Mouse (Mus musculus): ENCODE measurements around the gene Mrps14. TPM values are rescaled to one million over a fixed set of nuclear protein-coding genes. Genes with fewer than 3 reads are reported as not detected.

The Mrps14 gene
- polyA plus RNA-seq, 1 experiment from 2014 or later: 151 TPM

DNA sequence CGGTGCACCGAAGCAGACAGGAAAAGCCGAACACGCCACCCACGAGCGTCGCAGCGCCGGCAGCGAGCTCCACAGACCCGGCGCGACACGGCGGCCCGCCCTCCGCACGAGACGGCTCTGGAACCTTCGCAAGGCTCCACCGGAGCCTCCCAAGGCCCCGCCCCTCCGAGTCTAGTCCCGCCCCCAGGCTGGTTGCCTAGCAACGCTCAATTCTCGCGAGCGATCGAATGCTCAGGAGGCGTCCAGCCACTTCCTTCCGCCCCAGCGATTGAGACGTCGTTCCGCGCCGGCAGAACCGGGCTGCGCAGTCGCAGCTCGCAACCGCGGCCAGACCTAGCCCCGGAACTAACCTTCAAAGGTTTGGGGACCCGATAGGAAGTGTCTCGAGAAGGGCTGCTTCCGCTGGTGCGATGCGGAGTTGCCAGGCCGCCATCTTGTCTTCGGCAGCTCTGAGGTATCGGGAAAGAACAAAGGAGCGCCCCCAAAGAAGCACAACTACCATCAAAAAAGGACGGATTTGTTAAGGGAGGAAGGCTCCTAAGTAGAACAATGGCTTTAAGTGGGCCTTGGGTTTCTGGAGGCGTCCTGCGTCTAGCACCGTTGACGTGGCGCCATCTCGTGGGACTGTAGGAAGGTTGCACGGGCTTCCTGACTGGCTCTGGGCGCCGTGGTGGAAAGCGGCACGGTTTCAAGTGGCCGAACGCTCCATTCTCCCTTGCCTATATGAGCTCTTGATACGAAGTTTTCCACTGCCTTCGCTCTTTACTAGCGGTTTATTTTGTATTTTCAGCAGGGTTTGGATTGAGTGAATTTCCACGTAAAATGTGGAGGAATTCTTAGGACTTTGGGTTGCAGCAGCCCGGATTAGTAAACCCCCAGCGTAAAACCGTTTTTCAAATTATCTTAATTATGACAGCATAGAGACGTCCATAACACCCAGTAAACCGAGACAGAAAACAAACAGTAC, 18.0 kb downstream of the Mrps14 start, which contains the start of gene Cacybp:
TSS of gene Cacybp (minus strand) at position 173 of the 967 bp plus-strand sequence.
- Histone ChIP-seq H3K9me3 (ENCODE audit: control insufficient read depth, low read length) (no peaks in the 10 kb centered on the region), H3K4me2 (ENCODE audit: low read length) (peak within 1 kb of the TSS; percentile 85), H3K27ac (replicated peaks; ENCODE audit: low read depth, low read length) (peak within 1 kb of the TSS; percentile 100), H3K4me1 (ENCODE audit: control insufficient read depth, insufficient read depth, low read length) (peaks cover 25% of the 10 kb centered on the region), H3K36me3 (ENCODE audit: control insufficient read depth, insufficient read depth, low read length) (peaks cover under 1% of the 10 kb centered on the region), H3K27me3 (ENCODE audit: control insufficient read depth, insufficient read depth, low read length) (no peaks in the 10 kb centered on the region), H3K9ac (replicated peaks; ENCODE audit: low read length) (peak within 1 kb of the TSS; percentile 93), H3K4me3 (replicated peaks; ENCODE audit: low read depth, low read length) (peak within 1 kb of the TSS; percentile 92)
- WGBS: under 1% methylated on average over 76 of the region's 76 CpGs
- peak; percentile 98 for ATAC-seq (ENCODE audit: low FRiP score, low TSS enrichment)
- peak; percentile 100 for DNase-seq

- Histone ChIP-seq H3K36me3 (ENCODE audit: control insufficient read depth, insufficient read depth, low read length) (no peaks in the 10 kb centered on the region), H3K27me3 (ENCODE audit: control insufficient read depth, insufficient read depth, low read length) (no peaks in the 10 kb centered on the region), H3K9ac (replicated peaks; ENCODE audit: low read length) (no peak overlapping the region), H3K4me1 (ENCODE audit: control insufficient read depth, insufficient read depth, low read length) (peaks cover 25% of the 10 kb centered on the region), H3K27ac (replicated peaks; ENCODE audit: low read depth, low read length) (peak overlapping the region; percentile 100; the same call in 1 of the 2 replicates), H3K4me3 (replicated peaks; ENCODE audit: low read depth, low read length) (no peak overlapping the region), H3K9me3 (ENCODE audit: control insufficient read depth, low read length) (no peaks in the 10 kb centered on the region), H3K4me2 (ENCODE audit: low read length) (peak overlapping the region; percentile 80; the same call in 1 of the 2 replicates)
- DNase-seq (peak; percentile 25), ATAC-seq (ENCODE audit: low FRiP score, low TSS enrichment) (no peak)
- WGBS: 81% methylated on average over 7 of the region's 7 CpGs
Observed at GRCm38 (mm10) chr1:160214171-160214570, 19.2 kb downstream of the Mrps14 start.

GRCm38 (mm10) chr1:160217898-160218297, 22.9 kb downstream of the Mrps14 start:
- H3K4me3 ChIP-seq (replicated peaks; ENCODE audit: low read depth, low read length): no peak overlapping the region
- no peak overlapping the region for H3K27ac ChIP-seq (replicated peaks; ENCODE audit: low read depth, low read length)
- H3K27me3 ChIP-seq (ENCODE audit: control insufficient read depth, insufficient read depth, low read length): no peaks in the 10 kb centered on the region
- no peak for DNase-seq
- no peak for ATAC-seq (ENCODE audit: low FRiP score, low TSS enrichment)
- 83% methylated on average over 3 of the region's 3 CpGs for WGBS
- no peak overlapping the region for H3K4me2 ChIP-seq (ENCODE audit: low read length)
- H3K9me3 ChIP-seq (ENCODE audit: control insufficient read depth, low read length): no peaks in the 10 kb centered on the region
- H3K9ac ChIP-seq (replicated peaks; ENCODE audit: low read length): no peak overlapping the region
- H3K4me1 ChIP-seq (ENCODE audit: control insufficient read depth, insufficient read depth, low read length): 0 out of 2 replicates have a peak, but pooled peaks cover 4% of the 10 kb centered on the region
- no peaks in the 10 kb centered on the region for H3K36me3 ChIP-seq (ENCODE audit: control insufficient read depth, insufficient read depth, low read length)

DNA sequence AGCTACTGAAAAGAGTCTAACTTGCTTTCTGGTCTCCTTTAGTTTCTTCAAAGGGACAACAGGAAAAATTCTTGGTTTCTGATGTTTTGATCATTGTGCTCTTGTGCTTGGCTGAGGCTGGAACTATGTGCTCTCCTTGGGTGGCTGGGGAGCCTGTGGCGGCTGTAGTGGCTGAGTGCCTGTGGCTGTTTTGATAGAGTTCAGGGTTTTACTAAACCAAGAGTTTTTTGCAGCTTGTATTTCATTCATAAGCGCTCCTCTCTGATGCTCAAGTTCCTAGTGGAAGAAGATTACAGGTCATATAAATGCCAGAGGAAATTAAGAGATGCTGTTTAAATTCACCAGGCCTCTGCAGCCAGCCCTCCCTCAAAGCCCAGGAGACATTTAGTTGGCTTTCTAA, 29.1 kb downstream of the Mrps14 start:
- no peak overlapping the region for H3K4me2 ChIP-seq (ENCODE audit: low read length)
- H3K27me3 ChIP-seq (ENCODE audit: control insufficient read depth, insufficient read depth, low read length): no peaks in the 10 kb centered on the region
- no peaks in the 10 kb centered on the region for H3K9me3 ChIP-seq (ENCODE audit: control insufficient read depth, low read length)
- H3K36me3 ChIP-seq (ENCODE audit: control insufficient read depth, insufficient read depth, low read length): peaks cover 10% of the 10 kb centered on the region; the same call in 1 of the 2 replicates
- H3K4me3 ChIP-seq (replicated peaks; ENCODE audit: low read depth, low read length): no peak overlapping the region
- DNase-seq (no peak), ATAC-seq (ENCODE audit: low FRiP score, low TSS enrichment) (no peak)
- 76% methylated on average over 2 of the region's 2 CpGs for WGBS
- no peak overlapping the region for H3K9ac ChIP-seq (replicated peaks; ENCODE audit: low read length)
- no peaks in the 10 kb centered on the region for H3K4me1 ChIP-seq (ENCODE audit: control insufficient read depth, insufficient read depth, low read length)
- H3K27ac ChIP-seq (replicated peaks; ENCODE audit: low read depth, low read length): no peak overlapping the region

- Histone ChIP-seq H3K36me3 (ENCODE audit: control insufficient read depth, insufficient read depth, low read length) (peaks cover 10% of the 10 kb centered on the region; the same call in 1 of the 2 replicates), H3K4me1 (ENCODE audit: control insufficient read depth, insufficient read depth, low read length) (no peaks in the 10 kb centered on the region), H3K27ac (replicated peaks; ENCODE audit: low read depth, low read length) (no peak overlapping the region), H3K4me3 (replicated peaks; ENCODE audit: low read depth, low read length) (no peak overlapping the region), H3K9me3 (ENCODE audit: control insufficient read depth, low read length) (no peaks in the 10 kb centered on the region), H3K27me3 (ENCODE audit: control insufficient read depth, insufficient read depth, low read length) (no peaks in the 10 kb centered on the region), H3K4me2 (ENCODE audit: low read length) (no peak overlapping the region), H3K9ac (replicated peaks; ENCODE audit: low read length) (no peak overlapping the region)
- DNase-seq (no peak), ATAC-seq (ENCODE audit: low FRiP score, low TSS enrichment) (no peak)
- 92% methylated on average over 4 of the region's 4 CpGs for WGBS
Observed at GRCm38 (mm10) chr1:160227196-160227595, 32.2 kb downstream of the Mrps14 start.

- Histone ChIP-seq H3K27ac (replicated peaks; ENCODE audit: low read depth, low read length) (no peak overlapping the region), H3K4me2 (ENCODE audit: low read length) (no peak overlapping the region), H3K27me3 (ENCODE audit: control insufficient read depth, insufficient read depth, low read length) (no peaks in the 10 kb centered on the region), H3K4me1 (ENCODE audit: control insufficient read depth, insufficient read depth, low read length) (no peaks in the 10 kb centered on the region), H3K9me3 (ENCODE audit: control insufficient read depth, low read length) (no peaks in the 10 kb centered on the region), H3K9ac (replicated peaks; ENCODE audit: low read length) (no peak overlapping the region), H3K4me3 (replicated peaks; ENCODE audit: low read depth, low read length) (no peak overlapping the region), H3K36me3 (ENCODE audit: control insufficient read depth, insufficient read depth, low read length) (peaks cover 10% of the 10 kb centered on the region; the same call in 1 of the 2 replicates)
- DNase-seq (no peak), ATAC-seq (ENCODE audit: low FRiP score, low TSS enrichment) (no peak)
Observed at GRCm38 (mm10) chr1:160227850-160228249, 32.8 kb downstream of the Mrps14 start.

DNA sequence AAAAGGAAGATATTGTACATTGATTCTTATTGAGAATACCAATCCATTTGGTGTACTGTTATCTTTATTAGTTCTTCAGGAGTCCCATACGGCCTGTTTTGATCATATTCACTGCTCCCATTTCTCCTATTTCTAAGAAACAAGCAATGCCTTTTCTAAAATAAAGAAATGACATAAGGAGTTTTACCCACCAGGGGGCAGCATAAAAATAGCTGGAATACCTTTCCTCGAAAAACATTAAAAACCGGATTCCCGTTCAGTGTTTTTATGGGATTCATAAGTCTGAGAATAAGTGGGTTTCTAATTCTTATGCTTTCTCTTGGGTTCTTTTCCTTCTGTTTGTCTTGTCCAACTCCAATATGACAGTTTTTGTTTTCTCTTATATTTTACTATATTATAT, 36.0 kb downstream of the Mrps14 start:
- H3K4me3 ChIP-seq (replicated peaks; ENCODE audit: low read depth, low read length): no peak overlapping the region
- no peak overlapping the region for H3K4me2 ChIP-seq (ENCODE audit: low read length)
- no peak for ATAC-seq (ENCODE audit: low FRiP score, low TSS enrichment)
- H3K36me3 ChIP-seq (ENCODE audit: control insufficient read depth, insufficient read depth, low read length): no peaks in the 10 kb centered on the region
- H3K9me3 ChIP-seq (ENCODE audit: control insufficient read depth, low read length): no peaks in the 10 kb centered on the region
- WGBS: 64% methylated on average over 4 of the region's 4 CpGs
- no peaks in the 10 kb centered on the region for H3K4me1 ChIP-seq (ENCODE audit: control insufficient read depth, insufficient read depth, low read length)
- H3K27ac ChIP-seq (replicated peaks; ENCODE audit: low read depth, low read length): no peak overlapping the region
- peak; percentile 88 for DNase-seq
- H3K9ac ChIP-seq (replicated peaks; ENCODE audit: low read length): no peak overlapping the region
- H3K27me3 ChIP-seq (ENCODE audit: control insufficient read depth, insufficient read depth, low read length): no peaks in the 10 kb centered on the region

- peak; percentile 11 for DNase-seq
- H3K4me1 ChIP-seq (ENCODE audit: control insufficient read depth, insufficient read depth, low read length): no peaks in the 10 kb centered on the region
- WGBS: 61% methylated on average over 3 of the region's 3 CpGs
- no peak overlapping the region for H3K27ac ChIP-seq (replicated peaks; ENCODE audit: low read depth, low read length)
- H3K9ac ChIP-seq (replicated peaks; ENCODE audit: low read length): no peak overlapping the region
- H3K4me3 ChIP-seq (replicated peaks; ENCODE audit: low read depth, low read length): no peak overlapping the region
- H3K4me2 ChIP-seq (ENCODE audit: low read length): no peak overlapping the region
- ATAC-seq (ENCODE audit: low FRiP score, low TSS enrichment): no peak
- H3K36me3 ChIP-seq (ENCODE audit: control insufficient read depth, insufficient read depth, low read length): no peaks in the 10 kb centered on the region
- H3K9me3 ChIP-seq (ENCODE audit: control insufficient read depth, low read length): no peaks in the 10 kb centered on the region
- H3K27me3 ChIP-seq (ENCODE audit: control insufficient read depth, insufficient read depth, low read length): no peaks in the 10 kb centered on the region
Observed at GRCm38 (mm10) chr1:160232113-160232512, 37.1 kb downstream of the Mrps14 start.

DNA sequence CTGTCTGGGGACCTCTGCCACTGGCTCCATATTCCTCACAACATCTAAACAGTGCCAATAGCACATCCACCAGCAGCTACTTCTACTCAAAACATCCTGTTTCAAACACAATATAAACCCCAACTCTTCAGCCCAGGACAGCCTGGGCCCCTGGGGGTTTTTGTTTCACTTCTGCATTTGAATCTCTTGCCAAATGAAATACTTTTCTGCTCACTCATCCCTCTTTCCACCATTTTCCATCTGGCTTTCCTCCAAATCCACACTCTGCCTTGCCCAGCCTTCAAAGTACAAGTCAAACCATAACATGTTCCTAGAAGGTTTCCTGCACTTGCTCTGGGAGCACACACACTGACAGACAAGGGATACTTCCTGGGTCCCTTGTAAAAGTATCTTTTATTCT, 38.9 kb downstream of the Mrps14 start:
- Histone ChIP-seq H3K9ac (replicated peaks; ENCODE audit: low read length) (no peak overlapping the region), H3K4me3 (replicated peaks; ENCODE audit: low read depth, low read length) (no peak overlapping the region), H3K4me2 (ENCODE audit: low read length) (no peak overlapping the region), H3K4me1 (ENCODE audit: control insufficient read depth, insufficient read depth, low read length) (no peaks in the 10 kb centered on the region), H3K27ac (replicated peaks; ENCODE audit: low read depth, low read length) (no peak overlapping the region), H3K36me3 (ENCODE audit: control insufficient read depth, insufficient read depth, low read length) (no peaks in the 10 kb centered on the region), H3K9me3 (ENCODE audit: control insufficient read depth, low read length) (no peaks in the 10 kb centered on the region), H3K27me3 (ENCODE audit: control insufficient read depth, insufficient read depth, low read length) (no peaks in the 10 kb centered on the region)
- DNase-seq (no peak), ATAC-seq (ENCODE audit: low FRiP score, low TSS enrichment) (no peak)
